Mouse (Mus musculus) heart, embryonic 14.5 days (tissue): Measurements from ENCODE around the gene Oosp1. TPM values are rescaled to one million over a fixed set of nuclear protein-coding genes. Genes with fewer than 3 reads are reported as not detected.

Source experiments
- ATAC-seq: fragments of 200-750 bp; cut with Nextera tagmentation; 2 replicates; pipeline ENCODE4 v1.8.0; 2017; ENCODE audit warnings: low read depth, moderate TSS enrichment; ENCODE audit not compliant: insufficient number of reproducible peaks, insufficient read depth, low FRiP score
- H3K27ac ChIP-seq, 2 experiments: fragments of 200-500 bp in 1 of 2; fragments of 300-500 bp in 1 of 2; sonication (generic) in 1 of 2; replicated peaks in 1 of 2; 2 replicates each; pipeline ENCODE4 v1.5.1; 2012 to 2014; ENCODE audit warnings: low read depth in 2 of 2, low read length in 2 of 2, control low read depth in 1 of 2, mild to moderate bottlenecking in 1 of 2, mixed read lengths in 1 of 2; ENCODE audit not compliant: control insufficient read depth in 1 of 2, insufficient read depth in 1 of 2
- H3K27me3 ChIP-seq: fragments of 300-500 bp; sonication (generic); 2 replicates; pipeline ENCODE4 v1.6.1; 2014; ENCODE audit warnings: mild to moderate bottlenecking, low read length, control low read depth; ENCODE audit not compliant: control insufficient read depth, insufficient read depth
- H3K36me3 ChIP-seq: fragments of 300-500 bp; sonication (generic); 2 replicates; pipeline ENCODE4 v1.6.1; 2014; ENCODE audit warnings: mild to moderate bottlenecking, control low read depth, low read length, mixed read lengths; ENCODE audit not compliant: control insufficient read depth, insufficient read depth
- H3K4me1 ChIP-seq, 2 experiments: fragments of 200-500 bp in 1 of 2; fragments of 300-500 bp in 1 of 2; sonication (generic) in 1 of 2; 2 replicates each; pipeline ENCODE4 v1.6.1; 2012 to 2014; ENCODE audit warnings: low read length in 2 of 2, control low read depth in 1 of 2, mixed read lengths in 1 of 2; ENCODE audit not compliant: control insufficient read depth in 2 of 2, insufficient read depth in 2 of 2
- H3K4me2 ChIP-seq: fragments of 300-500 bp; sonication (generic); 2 replicates; pipeline ENCODE4 v1.6.1; 2014; ENCODE audit warnings: mild to moderate bottlenecking, low read length
- H3K4me3 ChIP-seq, 2 experiments: fragments of 200-500 bp in 1 of 2; fragments of 300-500 bp in 1 of 2; sonication (generic) in 1 of 2; 2 replicates each; pipeline ENCODE4 v1.5.1; 2012 to 2014; ENCODE audit warnings: low read length in 2 of 2, mild to moderate bottlenecking in 2 of 2, control low read depth in 1 of 2, low read depth in 1 of 2, moderate library complexity in 1 of 2; ENCODE audit not compliant: control insufficient read depth in 1 of 2, insufficient read depth in 1 of 2
- H3K9ac ChIP-seq: fragments of 300-500 bp; sonication (generic); 2 replicates; pipeline ENCODE4 v1.6.1; 2014; ENCODE audit warnings: mild to moderate bottlenecking, low read length
- H3K9me3 ChIP-seq: fragments of 300-500 bp; sonication (generic); 2 replicates; pipeline ENCODE4 v1.6.1; 2016; ENCODE audit warnings: low read length, control low read depth; ENCODE audit not compliant: control insufficient read depth
- WGBS: fragments of 180-500 bp; shearing (Covaris S2); extraction: QIAGEN DNeasy Blood & Tissue Kit; methylation state at CpG from one replicate; pipeline ENCODE4 v1.1.7; 2014; 5-methylcytosine and 5-hydroxymethylcytosine counted together
- polyA plus RNA-seq: library from polyadenylated mRNA; unstranded; fragments of >200 nt; fragmentation: Nextera tagmentation; extraction: Ambion mirVana; gene quantifications from 2 replicates; pipeline ENCODE4 v1.2.1, GENCODE M21; 2014

The Oosp1 gene
- polyA plus RNA-seq, 1 experiment from 2014 or later = not detected

DNA sequence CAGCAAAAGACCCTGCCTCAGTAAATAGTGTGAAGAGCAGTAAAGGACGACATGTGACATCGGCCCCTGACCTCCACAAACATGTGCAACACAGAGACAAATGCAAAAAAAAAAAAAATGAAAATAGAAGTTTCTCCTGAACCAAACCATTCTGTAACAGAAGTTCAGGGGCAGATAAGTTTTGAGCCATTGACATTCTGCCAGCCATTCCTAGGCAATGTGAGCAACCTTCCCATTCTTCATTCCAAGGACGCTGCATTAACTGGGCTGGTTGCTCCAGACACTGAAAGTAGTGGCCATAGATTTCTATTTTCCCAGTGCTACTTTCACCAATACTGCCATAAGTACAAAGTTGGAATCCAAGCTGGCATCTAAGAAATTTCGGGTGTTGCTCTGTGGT lies 21.5 kb upstream of the Oosp1 start:
- WGBS = 71% methylated on average over 4 of the region's 4 CpGs
- no peak for ATAC-seq

DNA sequence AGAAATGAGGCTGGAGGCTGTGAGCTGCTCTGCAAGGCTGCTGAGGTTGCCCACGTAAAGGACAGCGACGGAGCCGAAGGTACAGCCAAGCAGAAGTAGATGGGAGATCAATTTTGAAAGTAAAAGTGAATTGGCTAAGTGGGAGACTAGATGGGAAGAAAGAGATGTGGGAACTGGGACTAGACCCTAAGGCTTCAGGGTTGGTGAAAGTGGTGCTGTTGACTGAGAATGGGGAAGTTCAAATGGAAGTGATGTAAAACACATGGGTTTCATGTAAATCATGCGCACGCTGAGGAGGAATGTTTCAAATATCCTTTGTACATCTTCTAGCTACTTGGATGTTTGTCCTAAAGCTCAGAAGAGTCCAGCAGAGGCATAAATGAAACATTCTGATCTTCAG lies 7.4 kb upstream of the Oosp1 start:
- Histone ChIP-seq H3K27me3 (no peaks in the 10 kb centered on the region), H3K4me3 (no peak overlapping the region), H3K9me3 (no peaks in the 10 kb centered on the region), H3K9ac (no peak overlapping the region), H3K36me3 (no peaks in the 10 kb centered on the region), H3K4me1 (no peaks in the 10 kb centered on the region), H3K27ac (no peak overlapping the region), H3K4me2 (no peak overlapping the region)
- WGBS = 86% methylated on average over 6 of the region's 6 CpGs
- no peak for ATAC-seq

More for the DNA sequence above, 21.5 kb upstream of the Oosp1 start:
- Histone ChIP-seq H3K27me3 (no peaks in the 10 kb centered on the region), H3K27ac (no peak overlapping the region), H3K9me3 (no peaks in the 10 kb centered on the region), H3K4me1 (no peaks in the 10 kb centered on the region), H3K4me2 (no peak overlapping the region), H3K36me3 (no peaks in the 10 kb centered on the region), H3K9ac (no peak overlapping the region), H3K4me3 (no peak overlapping the region)

DNA sequence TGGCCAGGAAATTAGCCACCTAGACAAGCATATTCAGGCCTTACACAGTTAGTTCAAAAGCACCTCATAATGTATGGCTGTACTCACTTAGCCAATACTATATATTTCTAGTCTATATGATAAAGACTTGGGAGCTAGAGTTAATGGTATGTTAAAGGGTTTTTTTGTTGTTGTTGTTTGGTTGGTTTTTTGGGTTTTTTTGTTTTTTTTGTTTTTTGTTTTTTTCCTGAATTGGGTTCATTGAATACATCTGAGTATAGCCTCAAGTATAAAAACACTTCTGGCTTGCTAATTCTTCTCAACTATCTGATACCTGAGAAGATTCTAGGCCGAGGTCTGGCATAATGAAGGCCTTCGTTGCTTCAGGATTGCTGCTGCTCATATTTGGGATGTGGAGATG lies 5.8 kb upstream of the Oosp1 start, which contains the start of gene Oosp3:
Gene Oosp3 (plus strand): TSS at position 301 of the 400 bp plus-strand sequence.
- no peak within 1 kb of the TSS for H3K4me2 ChIP-seq
- H3K27me3 ChIP-seq = no peaks in the 10 kb centered on the region
- WGBS = 82% methylated on average over 2 of the region's 2 CpGs
- H3K4me3 ChIP-seq = no peak within 1 kb of the TSS
- H3K36me3 ChIP-seq = no peaks in the 10 kb centered on the region
- no peaks in the 10 kb centered on the region for H3K9me3 ChIP-seq
- ATAC-seq = no peak
- H3K4me1 ChIP-seq = no peaks in the 10 kb centered on the region
- no peak within 1 kb of the TSS for H3K9ac ChIP-seq
- no peak within 1 kb of the TSS for H3K27ac ChIP-seq

DNA sequence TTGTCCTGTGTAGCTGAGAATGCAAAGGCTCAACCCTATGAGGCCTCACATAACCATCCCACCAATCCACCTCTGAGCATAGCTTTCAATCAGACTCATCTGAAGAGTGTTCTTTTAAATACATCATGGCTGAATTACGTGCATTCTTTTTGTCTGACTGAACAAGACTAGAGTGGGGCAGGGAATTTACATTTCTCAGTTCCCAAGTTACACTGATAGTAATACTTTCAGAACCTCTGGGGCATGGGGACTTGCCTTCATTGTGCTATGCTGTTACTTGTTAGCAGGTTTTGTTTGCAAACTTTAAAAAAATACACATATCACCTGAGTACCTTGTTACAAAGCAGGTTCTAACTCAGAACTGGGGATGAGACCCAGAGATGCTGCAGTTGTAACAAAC lies 504 bp upstream of the Oosp1 start:
- WGBS = 46% methylated on average over 1 of the region's 1 CpGs
- Histone ChIP-seq H3K4me3 (no peak overlapping the region), H3K9ac (no peak overlapping the region), H3K4me2 (no peak overlapping the region), H3K36me3 (no peaks in the 10 kb centered on the region), H3K27me3 (no peaks in the 10 kb centered on the region), H3K4me1 (no peaks in the 10 kb centered on the region), H3K9me3 (no peaks in the 10 kb centered on the region), H3K27ac (no peak overlapping the region)
- ATAC-seq = no peak

DNA sequence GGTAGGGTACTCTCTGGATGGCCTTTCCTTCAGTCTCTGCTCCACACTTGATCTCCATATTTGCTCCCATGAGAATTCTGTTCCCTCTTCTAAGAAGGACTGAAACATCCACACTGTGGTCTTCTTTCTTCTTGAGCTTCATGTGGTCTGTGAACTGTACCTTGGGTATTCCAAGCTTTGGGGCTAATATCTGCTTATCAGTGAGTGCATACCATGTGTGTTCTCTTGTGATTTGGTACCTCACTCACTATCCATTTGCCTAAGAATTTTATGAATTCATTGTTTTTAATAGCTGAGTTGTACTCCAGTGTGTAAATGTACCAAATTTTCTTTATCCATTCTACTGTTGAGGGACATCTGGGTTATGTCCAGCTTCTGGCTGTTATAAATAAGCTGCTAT lies 29.4 kb downstream of the Oosp1 start:
- Histone ChIP-seq H3K36me3 (no peaks in the 10 kb centered on the region), H3K4me2 (no peak overlapping the region), H3K4me1 (no peaks in the 10 kb centered on the region), H3K27ac (no peak overlapping the region), H3K9ac (no peak overlapping the region), H3K9me3 (no peaks in the 10 kb centered on the region), H3K27me3 (no peaks in the 10 kb centered on the region), H3K4me3 (no peak overlapping the region)
- ATAC-seq = no peak

DNA sequence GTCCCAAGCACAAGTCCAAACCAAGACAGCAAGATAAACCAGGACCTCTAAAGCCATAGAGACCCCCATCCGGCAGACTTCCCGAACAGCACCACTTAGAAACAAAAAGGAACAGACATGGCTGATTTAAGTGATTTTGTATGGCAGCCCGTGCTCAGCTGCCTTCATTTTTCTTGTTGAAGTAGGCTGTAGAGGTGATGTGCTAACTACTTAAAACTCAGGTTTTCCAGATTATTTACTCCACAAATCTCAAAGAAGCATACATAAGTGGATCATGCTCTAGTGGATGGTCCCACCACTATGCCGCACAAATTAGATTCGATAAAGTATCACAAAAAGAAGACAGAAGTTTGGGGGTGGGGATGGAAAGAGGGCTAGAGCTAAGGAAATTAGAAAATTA lies 30.5 kb downstream of the Oosp1 start, which contains the start of gene Oosp2:
Gene Oosp2 (minus strand): TSS at position 101 of the 400 bp plus-strand sequence.
- Histone ChIP-seq H3K27me3 (no peaks in the 10 kb centered on the region), H3K9ac (no peak within 1 kb of the TSS), H3K27ac (no peak within 1 kb of the TSS), H3K4me3 (no peak within 1 kb of the TSS), H3K9me3 (no peaks in the 10 kb centered on the region), H3K4me1 (no peaks in the 10 kb centered on the region), H3K4me2 (no peak within 1 kb of the TSS), H3K36me3 (no peaks in the 10 kb centered on the region)
- no peak for ATAC-seq
- 80% methylated on average over 5 of the region's 5 CpGs for WGBS

DNA sequence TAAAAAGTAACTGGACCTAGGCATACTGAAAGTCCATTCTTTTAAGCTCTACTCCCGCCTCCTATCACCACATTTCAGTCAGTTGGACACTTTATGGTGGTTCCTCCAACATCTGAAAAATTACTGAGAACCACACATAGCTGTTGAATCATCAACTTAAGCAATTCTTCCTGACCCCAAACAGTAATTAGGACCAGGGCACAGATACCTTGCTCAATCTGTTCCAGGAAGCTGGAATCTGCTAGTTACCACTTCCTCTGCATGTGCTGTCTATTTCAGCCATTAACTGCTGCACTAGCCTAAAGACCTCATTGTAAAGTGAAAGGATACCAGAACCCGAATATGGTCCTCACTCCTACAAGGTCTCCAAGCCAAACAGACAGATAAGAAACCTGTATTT lies 31.8 kb downstream of the Oosp1 start:
- 59% methylated on average over 2 of the region's 2 CpGs for WGBS

DNA sequence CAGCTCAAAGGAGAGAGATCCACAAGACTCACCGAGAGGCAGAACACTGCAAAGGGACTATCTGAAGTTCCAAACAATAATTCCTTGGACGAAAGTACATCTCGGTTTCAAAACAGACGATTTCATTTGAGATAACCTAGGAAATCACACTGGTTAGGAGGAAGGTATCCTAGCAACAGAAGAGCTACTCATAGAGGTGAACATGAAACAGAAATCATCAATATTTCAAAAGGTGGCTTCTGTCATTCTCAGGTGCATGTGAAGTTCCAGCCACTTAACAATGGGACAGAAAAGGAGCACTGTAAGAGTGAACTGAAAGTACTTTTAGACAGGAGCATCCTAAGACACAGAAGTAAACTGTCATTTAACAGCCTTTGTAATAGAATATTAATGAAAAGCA lies 41.4 kb downstream of the Oosp1 start:
- Histone ChIP-seq H3K4me1 (no peaks in the 10 kb centered on the region), H3K27me3 (no peaks in the 10 kb centered on the region), H3K9me3 (no peaks in the 10 kb centered on the region), H3K4me3 (no peak overlapping the region), H3K9ac (no peak overlapping the region), H3K27ac (no peak overlapping the region), H3K36me3 (no peaks in the 10 kb centered on the region), H3K4me2 (no peak overlapping the region)
- ATAC-seq = no peak
- 73% methylated on average over 4 of the region's 4 CpGs for WGBS

More for the DNA sequence above, 31.8 kb downstream of the Oosp1 start:
- Histone ChIP-seq H3K9ac (no peak overlapping the region), H3K27ac (no peak overlapping the region), H3K36me3 (no peaks in the 10 kb centered on the region), H3K4me1 (no peaks in the 10 kb centered on the region), H3K4me2 (no peak overlapping the region), H3K9me3 (no peaks in the 10 kb centered on the region), H3K4me3 (no peak overlapping the region), H3K27me3 (no peaks in the 10 kb centered on the region)
- ATAC-seq = no peak
